Mouse (Mus musculus): ENCODE data around the gene Hs2st1.

GRCm38 (mm10) chr3:144474726-144475125 lies 95.3 kb downstream of the Hs2st1 start:
- TF ChIP-seq GATA1 (IDR thresholded peaks at IDR 0.05; ENCODE audit: borderline replicate concordance, low read length) (no peak), FLI1 (IDR thresholded peaks at IDR 0.05; ENCODE audit: low read length) (no peak)
